Mouse (Mus musculus) megakaryocyte, embryonic 14.5 days (primary cell): ENCODE data around the gene Rmi2. TPM values are rescaled to one million over a fixed set of nuclear protein-coding genes. Genes with fewer than 3 reads are reported as not detected.
"Not testable (repeated sequence)": the region's sequence is repeated elsewhere in the genome, so short reads cannot be mapped to it uniquely, and the experiment has no call there.

Experiments used
- H3K27me3 ChIP-seq: replicated peaks from 2 replicates; pipeline ENCODE3; 2012; ENCODE audit warnings: inconsistent platforms
- H3K36me3 ChIP-seq: replicated peaks from 2 replicates; pipeline ENCODE3; 2012; ENCODE audit warnings: low read length, inconsistent platforms, mixed read lengths
- H3K4me1 ChIP-seq: 2 replicates; pipeline ENCODE4 v1.6.1; 2012; ENCODE audit warnings: inconsistent platforms
- H3K4me3 ChIP-seq: replicated peaks from 2 replicates; pipeline ENCODE3; 2012; ENCODE audit warnings: moderate library complexity, mild to moderate bottlenecking, inconsistent platforms
- H3K9me3 ChIP-seq: 2 replicates; pipeline ENCODE4 v1.6.1; 2012; ENCODE audit warnings: inconsistent platforms
- FLI1 ChIP-seq: IDR thresholded peaks from 2 replicates; pipeline ENCODE4 v1.6.1; 2012; ENCODE audit warnings: low read length, inconsistent platforms, mixed read lengths
- GATA1 ChIP-seq: IDR thresholded peaks from 3 replicates; pipeline ENCODE4 v1.6.1; 2012; ENCODE audit warnings: mixed read lengths, low read length, inconsistent platforms, borderline replicate concordance
- polyA plus RNA-seq: library from polyadenylated mRNA; stranded (reverse); fragments of >175 nt; gene quantifications from 2 replicates; pipeline ENCODE4 v1.2.3, GENCODE M21; 2012; ENCODE audit warnings: low replicate concordance; ENCODE audit not compliant: insufficient read depth

Gene Rmi2
- polyA plus RNA-seq, 1 experiment = 0.60 TPM

DNA sequence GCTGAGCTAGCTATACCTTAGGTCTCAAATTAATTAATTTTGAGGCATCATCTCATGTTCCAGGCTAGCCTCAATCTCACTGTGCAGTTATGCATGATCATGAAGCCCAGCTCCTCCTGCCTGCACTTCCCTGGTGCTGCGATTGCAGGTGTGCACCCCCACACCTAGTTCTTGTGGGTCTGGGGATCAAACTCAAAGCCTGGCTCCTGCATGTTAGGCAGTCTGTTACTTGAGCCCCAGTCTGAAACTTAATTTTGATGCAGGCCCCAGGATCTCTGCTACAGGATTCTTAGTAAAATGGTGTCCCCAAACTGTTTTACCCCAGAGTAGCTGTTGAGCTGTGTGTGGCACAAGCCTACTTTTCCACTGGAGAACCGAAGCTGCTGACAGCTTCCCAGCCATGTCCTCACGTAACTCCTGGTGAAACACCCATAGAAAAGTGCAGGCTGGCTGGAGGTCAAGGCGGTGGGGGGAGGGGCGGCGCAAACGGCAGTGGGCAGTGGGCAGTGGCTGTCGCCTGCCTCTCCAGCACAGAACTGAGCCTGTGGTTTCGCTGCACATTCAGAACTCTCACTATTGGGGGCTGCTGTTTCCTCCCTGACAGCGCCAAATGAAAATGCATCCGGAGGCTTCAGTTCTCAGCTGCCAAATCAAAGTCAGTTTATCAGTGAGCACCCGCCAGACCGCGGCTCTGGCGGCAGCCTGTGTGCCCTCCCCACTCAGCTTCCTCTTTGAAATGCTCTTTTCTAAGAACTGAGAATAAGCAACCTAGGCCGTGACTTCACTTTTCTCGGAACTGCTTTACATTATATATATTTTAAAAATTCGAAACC is 8.8 kb downstream of the Rmi2 start:
- peak overlapping the region; percentile 86 for H3K4me3 ChIP-seq
- TF ChIP-seq FLI1 (no peak), GATA1 (0 out of 3 replicates have a peak, but pooled peaks have one; percentile 41)
- no peaks in the 10 kb centered on the region for H3K9me3 ChIP-seq
- H3K27me3 ChIP-seq = peaks cover 78% of the 10 kb centered on the region
- peaks cover 55% of the 10 kb centered on the region for H3K4me1 ChIP-seq
- peaks cover 4% of the 10 kb centered on the region for H3K36me3 ChIP-seq

DNA sequence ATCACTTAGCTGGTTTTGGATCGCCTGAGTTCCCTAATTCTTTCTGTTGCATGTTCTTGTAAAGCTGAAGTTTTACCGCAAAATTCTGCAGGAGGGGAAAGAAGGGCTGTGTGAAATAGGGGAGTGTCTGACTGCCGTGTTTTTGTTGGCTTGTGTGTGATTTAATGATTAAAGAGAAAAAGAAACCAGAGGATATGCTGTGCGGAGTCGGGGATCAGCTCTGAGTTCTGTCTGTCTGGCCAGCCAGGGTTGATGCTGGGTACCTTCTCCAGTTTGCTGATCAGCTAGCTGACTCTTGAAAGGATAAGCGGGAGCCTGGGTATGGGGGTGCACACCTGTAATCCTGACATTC is 9.4 kb downstream of the Rmi2 start:
- Histone ChIP-seq H3K9me3 (no peaks in the 10 kb centered on the region), H3K4me3 (peak overlapping the region; percentile 86), H3K36me3 (peaks cover 4% of the 10 kb centered on the region), H3K27me3 (peaks cover 84% of the 10 kb centered on the region), H3K4me1 (peaks cover 49% of the 10 kb centered on the region)
- TF ChIP-seq GATA1 (no peak), FLI1 (no peak)

DNA sequence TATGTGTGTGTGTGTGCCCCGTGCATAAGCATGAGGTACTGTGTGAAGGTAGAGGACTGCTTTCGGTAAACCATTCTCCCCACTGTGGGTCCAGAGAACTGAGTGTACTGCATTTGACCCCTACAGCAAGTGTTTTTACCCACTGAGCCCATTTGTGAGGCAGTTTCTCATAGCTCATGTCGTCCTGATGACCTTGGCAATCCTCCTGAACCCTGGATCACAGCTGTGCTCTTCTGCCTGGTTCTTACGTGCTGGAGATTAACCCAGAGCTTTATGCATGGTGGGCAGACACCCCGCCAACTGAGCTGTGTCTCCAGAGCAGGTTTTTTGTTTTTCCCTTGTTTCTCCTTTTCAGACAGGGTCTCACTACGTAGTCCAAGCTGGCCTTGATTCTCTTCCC is 11.1 kb downstream of the Rmi2 start:
- Histone ChIP-seq H3K9me3 (no peaks in the 10 kb centered on the region), H3K36me3 (no peaks in the 10 kb centered on the region), H3K27me3 (peaks cover 87% of the 10 kb centered on the region), H3K4me3 (no peak overlapping the region), H3K4me1 (peaks cover 37% of the 10 kb centered on the region)
- TF ChIP-seq GATA1 = no peak
- TF ChIP-seq FLI1 = no peak

DNA sequence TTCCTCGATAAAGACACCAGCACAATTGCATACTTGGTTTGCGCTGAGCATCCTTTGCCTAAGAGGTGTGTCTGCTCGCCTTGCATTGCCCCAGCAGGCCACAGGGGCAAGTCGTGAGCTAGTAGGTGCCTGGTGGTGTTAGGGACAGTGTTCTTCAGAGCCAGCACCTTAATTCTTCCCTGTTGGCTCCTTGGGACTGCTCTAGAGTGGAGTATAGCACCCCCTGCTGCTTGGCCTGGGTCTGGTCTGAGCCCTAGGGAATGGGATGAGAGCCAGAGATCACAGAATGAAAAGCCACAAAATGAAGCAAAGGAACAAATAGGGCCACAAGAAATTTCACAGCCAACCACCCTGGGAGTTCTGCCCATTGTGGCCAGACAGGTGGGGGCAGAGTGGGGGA is 11.6 kb downstream of the Rmi2 start:
- peaks cover 37% of the 10 kb centered on the region for H3K4me1 ChIP-seq
- H3K27me3 ChIP-seq = peaks cover 87% of the 10 kb centered on the region
- no peaks in the 10 kb centered on the region for H3K9me3 ChIP-seq
- TF ChIP-seq FLI1 (no peak), GATA1 (no peak)
- no peak overlapping the region for H3K4me3 ChIP-seq
- H3K36me3 ChIP-seq = no peaks in the 10 kb centered on the region

GRCm38 (mm10) chr16:10849965-10850861 is 15.4 kb downstream of the Rmi2 start:
- Histone ChIP-seq H3K4me3 (no peak overlapping the region), H3K4me1 (peaks cover 15% of the 10 kb centered on the region), H3K9me3 (0 out of 2 replicates have a peak, but pooled peaks cover 4% of the 10 kb centered on the region), H3K36me3 (no peaks in the 10 kb centered on the region), H3K27me3 (peaks cover 82% of the 10 kb centered on the region)
- TF ChIP-seq GATA1 (no peak), FLI1 (no peak)

DNA sequence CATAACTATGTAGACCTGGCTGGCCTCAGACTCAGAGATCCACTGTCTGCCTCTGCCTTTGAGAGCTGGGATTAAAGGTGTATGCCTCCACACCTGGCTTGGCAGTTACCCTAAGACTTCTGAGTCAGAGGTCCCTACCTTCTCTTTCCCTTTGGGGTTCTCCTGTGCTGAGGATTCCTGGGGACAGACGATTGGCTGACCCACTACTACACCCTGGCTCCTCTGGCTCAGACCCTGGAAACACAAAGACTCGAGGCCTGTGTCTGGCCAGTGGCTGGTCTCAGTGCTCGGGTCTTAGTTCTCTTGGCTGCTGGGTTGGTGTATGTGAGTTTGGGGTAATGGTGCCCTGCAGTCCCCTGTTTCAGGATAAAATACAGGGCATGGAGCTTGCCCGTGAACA is 16.0 kb downstream of the Rmi2 start:
- H3K4me1 ChIP-seq = peaks cover 15% of the 10 kb centered on the region; the same call in 1 of the 2 replicates
- H3K27me3 ChIP-seq = peaks cover 80% of the 10 kb centered on the region
- H3K9me3 ChIP-seq = 0 out of 2 replicates have a peak, but pooled peaks cover 4% of the 10 kb centered on the region
- TF ChIP-seq GATA1 (no peak), FLI1 (no peak)
- H3K4me3 ChIP-seq = no peak overlapping the region
- H3K36me3 ChIP-seq = no peaks in the 10 kb centered on the region

- Histone ChIP-seq H3K27me3 (peaks cover 69% of the 10 kb centered on the region), H3K4me1 (peaks cover 12% of the 10 kb centered on the region)
- not testable (repeated sequence) for H3K4me3 ChIP-seq, H3K36me3 ChIP-seq, H3K9me3 ChIP-seq
Observed at GRCm38 (mm10) chr16:10852216-10852615, 17.4 kb downstream of the Rmi2 start.

DNA sequence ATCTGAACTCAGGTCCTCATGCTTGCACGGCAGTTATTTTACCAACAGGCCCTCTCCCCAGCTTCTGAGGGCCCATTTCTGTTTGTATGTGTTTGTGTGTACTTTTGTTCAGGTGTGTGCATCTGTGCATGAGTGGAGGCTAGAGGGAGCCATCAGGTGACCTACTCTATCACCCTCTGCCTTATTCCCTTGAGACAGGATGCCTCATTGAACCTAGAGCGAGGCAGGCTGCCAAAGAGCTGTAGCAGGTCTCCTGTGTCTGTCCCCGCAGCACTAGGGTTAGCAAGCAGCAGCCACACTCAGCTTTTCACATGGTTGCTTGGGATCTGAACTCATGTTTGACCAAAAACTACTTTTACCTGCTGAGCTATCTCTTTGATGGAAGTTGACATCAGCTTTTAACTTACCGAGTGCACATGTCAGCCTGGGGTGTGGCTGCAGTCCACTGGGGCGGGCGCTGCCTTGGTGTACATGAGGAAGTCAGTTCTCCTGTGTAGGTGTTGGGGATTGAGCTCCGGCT is 24.9 kb downstream of the Rmi2 start:
- Histone ChIP-seq H3K4me3 (no peak overlapping the region), H3K36me3 (no peaks in the 10 kb centered on the region), H3K9me3 (no peaks in the 10 kb centered on the region), H3K27me3 (peaks cover 77% of the 10 kb centered on the region), H3K4me1 (peaks cover 4% of the 10 kb centered on the region)
- TF ChIP-seq FLI1 (no peak), GATA1 (no peak)

GRCm38 (mm10) chr16:10861408-10861807 is 26.5 kb downstream of the Rmi2 start:
- Histone ChIP-seq H3K4me1 (peaks cover 10% of the 10 kb centered on the region), H3K27me3 (peaks cover 85% of the 10 kb centered on the region), H3K36me3 (no peaks in the 10 kb centered on the region), H3K4me3 (no peak overlapping the region), H3K9me3 (no peaks in the 10 kb centered on the region)
- no peak for TF ChIP-seq GATA1
- no peak for TF ChIP-seq FLI1
